Mouse (Mus musculus): ENCODE results near the gene Ckm.

- TF ChIP-seq CTCF (IDR thresholded peaks at IDR 0.05; ENCODE audit: control insufficient read depth, insufficient read depth, low read length): no peak
- no peak for TF ChIP-seq POLR2A (IDR thresholded peaks at IDR 0.05; ENCODE audit: borderline replicate concordance, control insufficient read depth, low read depth, low read length)
These were observed 44.5 kb upstream of the Ckm start for GRCm38 (mm10) chr7:19359892-19360641.

All from bone marrow, adult 2 months (tissue).